Mouse (Mus musculus) heart, postnatal 0 days (tissue): Measurements from ENCODE around the gene Creb5.

Experiments
- CTCF ChIP-seq: IDR thresholded peaks from 2 replicates; pipeline ENCODE4 v1.5.1; 2016; ENCODE audit warnings: antibody characterized with exemption, control low read depth, low read depth
- EP300 ChIP-seq: IDR thresholded peaks from 2 replicates; pipeline ENCODE4 v1.6.1; 2016; ENCODE audit warnings: antibody characterized with exemption, low read depth

- TF ChIP-seq CTCF (no peak), EP300 (no peak)
These were observed 331.1 kb downstream of the Creb5 start for GRCm38 (mm10) chr6:53618164-53618563.
